Mouse (Mus musculus): ENCODE results near the gene Rptor. TPM values are rescaled to one million over a fixed set of nuclear protein-coding genes. Genes with fewer than 3 reads are reported as not detected.

The Rptor gene
- total RNA-seq, 2 experiments from 2014 or later = 6.7 to 10.1 TPM

DNA sequence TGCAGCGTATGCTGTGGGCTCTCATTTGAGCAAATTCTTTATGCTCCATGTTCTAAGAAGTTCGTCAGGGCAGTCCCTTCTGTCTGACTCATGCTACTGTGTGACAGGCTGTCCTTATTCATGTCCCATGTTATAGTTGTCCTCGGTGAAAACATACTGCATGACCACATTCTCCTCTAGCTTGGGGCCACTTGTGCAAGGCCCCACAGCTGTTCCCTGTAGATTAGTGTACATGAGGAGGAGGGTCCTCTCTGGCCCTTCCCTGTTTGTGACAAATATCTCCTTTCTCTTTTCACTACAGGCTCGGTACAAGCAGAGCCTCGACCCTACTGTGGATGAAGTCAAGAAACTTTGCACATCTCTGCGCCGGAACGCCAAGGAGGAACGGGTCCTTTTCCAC is 122.0 kb downstream of the Rptor start:
- ATAC-seq (replicated peaks; ENCODE audit: low FRiP score, poor library complexity, severe bottlenecking) = no peak

DNA sequence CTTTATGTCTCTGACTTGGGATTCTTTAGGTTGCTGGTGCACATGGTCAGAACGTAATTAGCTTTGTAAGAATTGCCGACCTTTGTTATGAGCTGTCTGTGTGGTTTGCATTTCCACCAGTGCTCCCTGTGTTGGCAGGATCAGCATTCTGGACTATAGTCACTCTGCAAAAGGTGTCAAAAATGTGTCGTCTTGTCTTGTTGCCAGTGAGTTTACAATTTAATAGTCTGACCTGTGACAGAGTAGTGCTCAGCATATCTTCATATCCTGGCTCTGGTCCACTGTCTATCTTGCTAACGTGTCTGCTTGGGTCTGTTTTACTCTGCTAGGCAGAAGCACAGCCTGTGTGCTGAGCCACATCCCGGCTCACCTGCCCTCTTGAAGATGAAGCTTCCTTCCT is 128.7 kb downstream of the Rptor start:
- no peak for ATAC-seq (replicated peaks; ENCODE audit: low FRiP score, poor library complexity, severe bottlenecking)

DNA sequence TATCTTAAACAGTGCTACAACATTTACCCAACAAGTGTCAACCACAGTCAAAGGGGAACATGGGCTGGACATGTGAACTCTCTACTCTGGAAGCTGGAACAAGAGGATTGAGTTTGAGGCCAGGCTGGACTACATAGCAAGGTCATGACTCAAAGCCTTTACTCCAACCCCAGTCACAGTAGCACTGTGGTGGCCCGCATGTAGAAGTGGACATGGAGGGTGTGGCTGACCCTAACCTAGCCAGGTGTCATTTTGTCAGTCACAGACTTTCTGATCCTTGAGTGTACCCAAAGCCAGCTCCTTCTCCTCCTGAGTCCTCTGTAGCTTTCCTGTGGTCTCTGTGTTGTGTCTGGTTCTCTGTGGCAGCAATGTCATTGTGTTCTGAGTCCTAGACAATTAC is 129.7 kb downstream of the Rptor start:
- ATAC-seq (replicated peaks; ENCODE audit: low FRiP score, poor library complexity, severe bottlenecking) = no peak

DNA sequence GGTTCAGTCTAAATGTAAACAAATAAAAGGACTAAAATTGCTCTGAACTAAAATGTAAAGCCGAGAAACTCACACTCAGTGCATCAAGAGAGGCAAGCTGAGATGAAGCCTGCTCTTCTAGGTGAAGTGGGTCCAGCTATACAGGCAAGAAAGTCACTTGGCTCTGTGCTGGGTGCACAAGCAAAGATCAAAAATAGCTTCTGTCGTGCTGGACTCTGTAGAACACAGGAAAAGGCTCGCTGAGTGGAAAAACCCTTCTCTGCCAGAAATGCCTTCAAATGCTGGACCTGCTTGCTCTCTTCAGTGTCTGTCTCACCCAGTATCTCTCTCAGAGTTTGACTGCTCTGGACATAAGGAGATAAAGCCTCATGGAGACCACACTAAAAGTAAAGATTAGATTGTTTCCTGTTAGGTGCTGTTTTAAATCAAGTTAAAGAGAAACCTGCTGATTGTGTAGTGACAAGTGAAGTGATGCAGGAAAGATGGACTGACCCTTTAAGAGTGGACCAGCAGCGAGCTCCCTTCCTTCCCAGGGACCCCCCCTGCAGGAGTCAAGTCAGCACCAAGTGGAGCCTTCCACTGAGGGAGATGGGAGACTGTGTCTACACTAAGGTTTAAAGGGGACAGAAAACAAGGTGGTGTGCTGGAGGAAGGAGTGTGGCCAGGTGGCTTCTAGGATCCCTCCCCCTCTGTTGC is 130.4 kb downstream of the Rptor start:
- ATAC-seq (replicated peaks; ENCODE audit: low FRiP score, poor library complexity, severe bottlenecking) = no peak

DNA sequence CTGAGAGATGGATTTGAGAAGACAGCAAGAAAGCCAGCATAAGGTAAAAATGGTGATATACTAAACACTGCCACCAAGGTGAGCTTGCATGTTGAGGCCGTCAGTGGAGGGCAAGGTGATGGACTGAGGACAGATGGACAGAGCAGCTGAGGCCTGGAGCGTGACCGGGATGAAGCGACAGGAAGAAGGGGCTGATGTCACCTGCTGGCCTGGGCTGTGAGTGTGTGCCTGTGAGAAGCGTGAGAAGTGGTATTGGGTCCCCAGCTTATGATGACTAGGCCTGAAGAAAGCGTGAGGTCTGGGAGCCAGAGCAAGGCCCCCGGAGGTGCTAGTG is 130.9 kb downstream of the Rptor start:
- ATAC-seq (replicated peaks; ENCODE audit: low FRiP score, poor library complexity, severe bottlenecking) = no peak

DNA sequence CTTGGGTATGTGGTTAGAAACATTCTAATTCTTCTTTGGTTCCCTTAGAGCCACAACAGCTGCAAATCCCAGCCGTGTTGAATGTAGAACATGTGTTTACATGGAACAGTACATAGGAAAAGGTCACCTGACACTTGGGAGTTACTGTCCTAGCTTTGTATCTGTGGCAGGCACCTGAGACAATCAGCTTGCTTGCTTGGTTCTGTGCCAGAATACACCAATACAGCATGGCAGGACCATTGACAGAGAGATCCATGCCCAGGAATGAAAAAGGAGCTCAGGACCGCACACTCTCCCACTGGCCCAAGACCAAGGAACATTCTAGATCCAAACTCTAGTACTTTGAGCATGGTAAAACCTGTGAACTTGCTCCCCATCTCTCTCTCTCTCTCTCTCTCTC is 132.4 kb downstream of the Rptor start:
- no peak for ATAC-seq (replicated peaks; ENCODE audit: low FRiP score, poor library complexity, severe bottlenecking)

DNA sequence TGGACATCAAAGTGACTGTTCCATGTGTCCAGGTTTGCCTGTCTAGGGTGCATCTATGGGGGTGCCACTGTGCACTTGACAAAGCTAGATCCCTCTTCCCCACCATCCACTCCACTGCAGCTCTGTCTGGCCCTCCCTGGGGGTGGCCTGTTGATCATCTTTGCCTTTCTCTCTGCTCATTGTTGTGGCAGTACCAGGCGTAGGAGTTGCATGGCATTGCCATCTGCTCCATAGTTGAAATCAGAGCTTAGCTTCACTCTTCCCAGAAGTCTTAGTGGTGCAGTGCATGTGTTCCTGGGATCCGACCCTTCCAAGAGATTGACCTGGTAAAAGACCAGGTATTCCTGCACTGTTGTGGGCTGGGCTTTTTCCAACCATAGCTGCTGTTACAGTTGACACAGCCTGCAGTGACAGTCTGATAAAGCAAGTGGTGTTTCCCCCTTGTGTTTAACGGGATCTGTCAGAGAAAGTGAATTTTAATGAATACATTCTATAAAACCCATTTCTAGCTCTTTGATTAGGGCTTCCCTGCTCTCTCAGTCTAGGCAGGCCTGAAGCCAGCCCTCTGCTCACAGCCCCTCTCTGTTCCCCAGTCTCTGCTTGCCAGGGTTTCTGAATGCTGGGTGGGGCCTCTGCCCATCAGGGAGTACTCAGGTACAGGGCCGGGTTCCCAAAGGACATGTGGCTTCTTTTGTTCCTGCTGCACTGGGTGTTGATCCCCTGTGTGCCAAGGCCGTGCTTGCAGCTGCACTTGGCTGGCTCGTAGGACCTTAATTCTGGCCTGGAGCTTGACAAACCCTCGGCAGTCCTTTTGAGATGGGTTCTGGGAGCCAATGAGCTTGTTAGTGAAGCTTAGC is 136.5 kb downstream of the Rptor start:
- no peak for ATAC-seq (replicated peaks; ENCODE audit: low FRiP score, poor library complexity, severe bottlenecking)

DNA sequence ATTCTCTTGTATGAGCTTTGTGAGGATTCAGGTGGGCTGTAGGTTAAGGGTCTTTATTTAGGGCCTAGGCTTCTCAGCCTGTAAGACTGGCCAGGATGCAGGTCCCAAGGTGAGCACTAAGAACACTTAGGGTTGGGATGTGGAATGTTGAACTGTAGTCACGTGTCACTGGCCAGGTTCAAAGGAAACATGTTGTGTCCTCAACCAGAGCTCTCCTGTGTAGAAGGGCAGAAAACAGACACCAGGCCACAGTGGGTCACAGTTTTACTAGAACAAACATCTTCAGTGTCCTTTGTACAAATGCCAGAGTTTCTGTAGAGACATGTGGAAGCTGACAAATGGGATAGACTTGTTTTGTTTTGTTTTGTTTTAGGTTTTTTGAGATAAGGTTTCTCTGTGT is 138.7 kb downstream of the Rptor start:
- no peak for ATAC-seq (replicated peaks; ENCODE audit: low FRiP score, poor library complexity, severe bottlenecking)

DNA sequence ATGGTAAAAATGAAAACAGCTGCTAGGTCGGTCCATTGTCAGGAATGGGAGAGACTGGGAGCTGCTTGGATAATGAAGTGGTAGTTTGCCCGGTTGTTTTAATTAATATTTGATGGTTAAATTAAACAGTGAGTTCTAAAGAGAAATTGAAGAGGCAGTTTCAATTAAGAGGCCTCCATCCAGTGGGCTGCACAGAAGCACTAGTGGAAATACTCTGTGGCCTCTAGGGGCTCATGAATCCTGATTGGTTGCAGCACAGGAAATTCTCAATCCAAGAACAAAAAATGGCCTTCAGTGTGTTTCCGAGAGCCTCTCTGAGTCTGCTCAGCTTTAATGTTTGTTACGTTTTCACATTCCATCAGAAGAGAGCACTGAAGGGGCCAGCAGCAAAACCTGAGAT is 141.7 kb downstream of the Rptor start:
- ATAC-seq (replicated peaks; ENCODE audit: low FRiP score, poor library complexity, severe bottlenecking) = no peak

DNA sequence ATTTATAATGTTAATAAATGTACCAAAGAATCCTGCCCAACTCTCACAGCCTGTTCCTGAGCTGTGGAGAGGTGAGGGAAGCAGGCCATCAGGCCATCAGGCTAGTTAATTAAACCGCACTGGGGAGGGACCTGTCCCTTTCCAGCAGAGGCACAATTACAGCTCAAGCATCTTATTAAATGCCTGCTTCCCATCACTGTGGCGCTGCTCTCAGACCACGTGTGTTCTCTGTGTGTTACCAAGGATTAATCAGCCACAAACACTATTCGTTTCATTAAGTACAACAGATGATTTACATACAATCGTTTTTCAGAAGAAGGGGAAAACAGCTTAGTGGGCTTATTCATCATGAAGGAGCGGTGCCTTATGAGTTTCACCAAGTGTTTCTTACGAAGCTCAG is 142.6 kb downstream of the Rptor start:
- no peak for ATAC-seq (replicated peaks; ENCODE audit: low FRiP score, poor library complexity, severe bottlenecking)

DNA sequence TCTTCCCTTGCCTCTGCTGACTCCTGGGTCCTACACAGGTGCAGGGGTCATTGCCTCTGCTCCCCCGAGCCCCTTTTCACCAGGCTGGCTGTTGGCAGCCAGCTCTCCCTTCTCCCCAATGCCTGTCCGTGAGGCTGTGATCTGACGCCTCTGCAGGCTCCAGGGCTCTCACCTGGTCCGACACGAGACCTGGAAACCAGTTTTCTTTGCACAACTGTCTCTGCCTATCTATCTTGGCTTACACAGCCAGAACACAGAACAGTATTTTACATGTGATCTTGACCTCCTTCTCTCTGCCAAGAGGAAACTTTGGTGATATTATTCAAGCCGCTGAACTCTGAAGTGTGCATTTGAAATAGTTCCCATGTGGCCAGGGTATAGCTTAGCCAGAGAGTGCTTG is 151.8 kb downstream of the Rptor start:
- ATAC-seq (replicated peaks; ENCODE audit: low FRiP score, poor library complexity, severe bottlenecking) = no peak

DNA sequence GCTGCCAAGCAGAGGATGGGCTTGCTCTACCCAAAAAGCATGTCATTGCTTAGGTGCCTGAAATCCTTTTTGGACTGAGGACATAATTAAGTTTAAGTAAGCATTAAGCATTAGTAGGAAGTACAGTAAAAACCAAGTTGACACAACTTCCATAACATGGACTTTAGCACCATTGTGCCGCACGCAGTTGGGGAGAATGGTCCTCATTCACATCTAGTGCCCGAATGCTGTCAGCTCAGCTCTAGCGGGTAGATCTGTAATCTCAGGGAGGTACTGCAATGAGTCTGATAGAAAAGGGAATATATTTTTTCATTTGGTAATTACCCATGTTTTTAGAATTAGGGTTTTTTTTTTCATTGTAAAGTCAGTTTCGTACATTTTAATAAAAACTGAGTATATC is 155.5 kb downstream of the Rptor start:
- no peak for ATAC-seq (replicated peaks; ENCODE audit: low FRiP score, poor library complexity, severe bottlenecking)

DNA sequence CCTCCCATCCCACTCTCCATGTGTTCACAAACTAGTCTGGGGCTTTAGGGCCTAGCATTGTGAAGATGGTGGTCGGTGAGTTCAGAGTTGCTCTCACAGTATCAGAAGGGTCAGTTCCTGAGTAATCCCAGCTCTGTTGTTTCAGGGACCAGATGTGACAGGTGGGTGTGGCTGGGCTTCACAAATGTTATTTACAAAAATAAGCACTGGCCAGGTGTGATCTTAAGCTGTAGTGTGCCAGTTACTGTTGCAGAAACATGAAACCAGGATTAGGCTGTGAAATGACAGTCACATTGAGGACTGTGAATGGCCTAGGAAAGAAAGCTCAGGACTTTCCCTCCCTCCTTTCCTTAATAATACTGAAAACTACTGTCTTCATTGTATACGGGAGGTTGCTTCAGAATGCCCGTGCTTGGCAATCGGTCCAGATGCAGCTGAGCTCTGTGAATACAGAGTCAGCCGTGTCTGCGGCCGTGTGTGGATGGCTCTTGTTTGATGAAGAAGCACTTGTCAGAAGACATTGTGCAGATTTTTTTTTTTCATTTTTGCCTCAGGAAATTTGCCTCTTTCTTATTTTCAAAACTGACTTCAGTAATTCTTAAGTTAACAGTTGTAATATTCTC is 156.1 kb downstream of the Rptor start:
- ATAC-seq (replicated peaks; ENCODE audit: low FRiP score, poor library complexity, severe bottlenecking) = no peak

DNA sequence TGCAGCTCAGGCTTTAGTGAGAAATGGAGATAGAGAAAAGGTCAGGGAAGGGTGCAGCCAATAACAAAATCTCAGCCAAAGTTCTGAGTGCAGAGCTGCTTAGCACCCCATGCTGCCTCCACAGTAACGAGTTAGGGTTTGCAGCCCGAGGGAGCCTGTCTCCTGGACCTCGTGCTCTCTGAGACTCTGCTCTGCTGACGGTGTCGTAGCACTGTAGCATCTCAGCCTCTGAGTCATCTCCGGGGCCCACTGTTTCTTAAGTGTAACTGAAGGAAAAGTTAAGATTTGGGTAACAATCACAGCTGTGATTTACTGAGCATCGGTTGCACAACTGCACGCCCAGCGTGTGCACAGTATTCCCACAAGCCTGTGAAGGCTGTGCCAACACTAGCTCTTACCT is 160.2 kb downstream of the Rptor start:
- ATAC-seq (replicated peaks; ENCODE audit: low FRiP score, poor library complexity, severe bottlenecking) = no peak

DNA sequence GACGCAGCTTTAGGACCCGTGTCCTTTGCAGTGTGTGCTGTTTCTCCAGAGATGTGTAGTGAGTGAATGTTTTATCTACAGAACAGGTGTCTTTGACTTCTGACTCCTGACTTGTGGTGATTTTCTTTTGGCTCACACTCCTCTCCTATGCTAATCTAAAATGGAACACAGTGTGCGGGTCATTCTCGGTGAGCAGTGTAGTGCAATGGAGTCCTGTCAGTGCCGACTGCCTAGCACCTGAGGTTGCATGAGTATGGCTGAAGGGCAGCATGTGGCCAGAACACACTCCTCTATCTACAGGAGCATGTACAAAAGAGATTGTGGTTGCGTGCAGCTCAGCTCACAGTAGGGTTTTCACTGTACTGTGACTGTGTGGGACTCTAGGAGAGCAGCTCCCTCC is 163.3 kb downstream of the Rptor start:
- no peak for ATAC-seq (replicated peaks; ENCODE audit: low FRiP score, poor library complexity, severe bottlenecking)

DNA sequence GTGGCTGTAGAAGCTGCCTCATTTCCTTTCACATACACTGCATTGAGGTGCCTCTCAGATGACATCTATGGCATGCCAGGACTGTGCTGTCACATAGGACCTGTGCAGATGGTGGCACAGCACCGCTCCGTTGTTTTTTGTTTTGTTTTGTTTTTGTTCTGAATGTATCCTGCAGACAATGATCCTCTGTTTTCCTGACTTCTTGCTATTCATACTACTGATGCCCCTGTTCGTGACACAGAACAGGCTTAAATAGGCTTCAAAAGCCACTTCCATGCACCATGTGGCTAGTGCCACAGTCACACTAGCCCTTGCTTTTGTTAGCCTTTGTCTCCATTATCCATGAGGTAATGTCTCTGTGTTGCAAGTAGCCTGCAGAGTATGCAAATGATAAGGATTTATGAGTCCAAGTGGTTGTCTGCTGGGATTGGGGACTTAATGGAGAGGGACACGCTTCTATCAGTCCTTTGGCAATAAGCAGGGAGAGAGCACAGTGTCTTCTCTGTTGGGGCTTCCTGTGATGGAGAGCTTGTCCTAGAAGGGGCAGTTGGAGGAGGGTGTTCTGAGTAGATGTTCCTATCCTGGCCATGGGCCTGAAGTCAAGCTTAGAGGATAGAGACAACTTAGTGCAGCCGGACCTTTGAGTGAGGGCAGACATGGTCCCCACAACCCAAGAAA is 164.2 kb downstream of the Rptor start:
- ATAC-seq (replicated peaks; ENCODE audit: low FRiP score, poor library complexity, severe bottlenecking) = no peak

DNA sequence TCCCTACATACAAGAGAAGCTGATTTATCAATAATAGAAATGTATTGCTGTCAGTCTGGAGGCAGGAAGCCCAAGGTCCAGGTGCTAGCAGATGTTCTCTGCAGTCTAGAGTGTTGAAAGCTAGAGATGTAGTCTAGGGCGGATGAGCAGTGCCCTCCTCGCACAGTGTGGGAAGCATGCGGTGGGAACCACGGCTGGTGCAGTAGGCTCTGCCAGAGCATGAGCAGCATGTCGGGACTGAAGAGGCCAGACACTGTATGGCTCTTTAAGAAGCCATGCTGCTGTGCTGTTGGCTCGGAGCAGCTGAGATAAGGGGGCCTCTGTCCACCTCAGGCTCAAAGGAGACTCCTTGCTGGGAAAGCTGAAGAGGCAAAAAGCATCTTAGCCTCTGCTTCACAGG is 164.8 kb downstream of the Rptor start:
- ATAC-seq (replicated peaks; ENCODE audit: low FRiP score, poor library complexity, severe bottlenecking) = no peak

DNA sequence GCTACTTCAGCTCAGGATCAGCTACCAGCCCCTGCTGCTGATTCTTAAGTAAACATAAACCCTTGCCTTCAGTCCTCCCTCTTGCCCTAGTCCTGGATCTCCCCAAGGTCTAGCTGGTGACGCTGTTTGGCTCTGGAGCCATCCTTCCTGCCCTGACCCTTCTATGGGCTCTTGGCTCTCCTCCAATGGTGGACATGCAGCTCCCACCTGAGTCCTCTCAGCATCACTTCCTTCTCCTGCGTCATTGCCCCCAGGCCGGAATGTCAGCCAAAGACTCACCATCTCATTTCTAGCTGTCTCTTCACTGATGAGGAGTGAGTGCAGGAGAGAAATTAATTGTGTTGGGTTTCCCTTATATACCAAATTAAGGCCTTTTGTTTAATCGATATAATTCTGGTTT is 165.8 kb downstream of the Rptor start:
- no peak for ATAC-seq (replicated peaks; ENCODE audit: low FRiP score, poor library complexity, severe bottlenecking)

DNA sequence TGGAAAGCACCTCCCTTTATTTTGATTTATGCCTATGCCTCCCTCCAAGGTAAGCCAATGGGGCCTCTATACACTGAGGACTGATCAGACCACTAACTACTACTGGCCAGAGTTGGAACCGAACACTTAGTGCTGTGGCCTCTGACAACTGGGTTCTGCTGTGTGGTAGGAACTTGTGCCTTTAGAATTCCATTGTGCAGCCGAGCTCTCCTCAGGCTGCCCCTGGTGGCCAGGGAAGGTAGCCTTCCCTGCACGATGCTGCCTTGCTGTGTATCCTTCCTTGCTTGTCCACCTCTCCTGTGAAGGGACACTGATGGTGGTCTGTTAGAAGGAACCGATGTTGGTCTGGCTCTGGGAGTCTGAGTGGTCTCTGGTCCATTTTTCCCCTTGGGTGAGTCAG is 167.0 kb downstream of the Rptor start:
- ATAC-seq (replicated peaks; ENCODE audit: low FRiP score, poor library complexity, severe bottlenecking) = no peak

DNA sequence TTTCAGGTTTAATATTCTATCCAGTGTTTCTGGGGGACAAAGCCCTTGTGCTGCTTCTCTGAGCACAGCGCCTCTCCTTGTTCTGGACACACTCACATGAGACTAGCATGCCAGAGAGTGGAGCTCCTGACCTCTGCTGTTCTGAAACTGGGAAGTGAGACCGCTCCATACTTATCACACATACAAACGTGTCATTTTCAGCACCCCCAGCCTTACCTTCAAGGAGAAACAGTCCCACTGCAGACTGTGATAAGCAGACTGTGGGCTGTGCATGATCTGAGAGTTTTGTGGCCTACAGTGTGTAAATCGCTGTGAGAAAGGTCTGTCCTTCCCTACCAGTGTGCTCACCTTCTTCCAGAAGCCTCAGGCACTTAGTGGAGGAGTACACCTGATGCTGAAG is 168.3 kb downstream of the Rptor start:
- no peak for ATAC-seq (replicated peaks; ENCODE audit: low FRiP score, poor library complexity, severe bottlenecking)

DNA sequence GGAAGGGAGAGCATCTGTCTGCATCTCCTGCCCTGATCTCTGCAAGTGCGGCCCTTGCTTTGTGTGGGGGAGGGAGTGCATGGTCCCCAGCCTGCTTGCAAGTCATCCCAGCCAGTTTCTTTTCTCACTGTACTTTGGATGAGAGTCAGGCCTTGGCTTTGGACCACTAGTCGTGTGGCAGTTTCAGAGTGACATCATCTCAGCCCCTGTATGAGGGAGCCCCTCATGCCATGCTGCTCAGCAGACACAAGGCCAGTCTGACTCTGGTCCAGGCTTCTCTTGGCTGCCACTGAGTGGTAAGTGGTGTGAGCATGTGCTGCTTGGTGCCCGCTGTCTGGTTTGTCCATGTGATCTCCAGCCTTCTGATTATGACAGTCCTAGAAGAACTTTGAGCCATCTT is 170.2 kb downstream of the Rptor start:
- no peak for ATAC-seq (replicated peaks; ENCODE audit: low FRiP score, poor library complexity, severe bottlenecking)
